Mouse (Mus musculus): Measurements from ENCODE around the gene Brms1.

- no peak for TF ChIP-seq POLR2A (IDR thresholded peaks at IDR 0.05; ENCODE audit: borderline replicate concordance, control insufficient read depth, low read depth, low read length)
- TF ChIP-seq CTCF (IDR thresholded peaks at IDR 0.05; ENCODE audit: control insufficient read depth, insufficient read depth, low read length) = peak; percentile 48
Observed at GRCm38 (mm10) chr19:5056251-5056650, 15.1 kb downstream of the Brms1 start.
